Mouse (Mus musculus) CD4-positive, CD25-positive, alpha-beta regulatory T cell, adult 4 months (primary cell): ENCODE results near the gene Gstm3. TPM values are rescaled to one million over a fixed set of nuclear protein-coding genes. Genes with fewer than 3 reads are reported as not detected.
"Not testable (repeated sequence)": the region's sequence is repeated elsewhere in the genome, so short reads cannot be mapped to it uniquely, and the experiment has no call there.

ENCODE experiments used
- ATAC-seq: one replicate; pipeline ENCODE4 v1.8.0; 2017
- polyA plus RNA-seq, 2 experiments: library from polyadenylated mRNA; unstranded; fragments of 100-300 nt; shearing (Covaris generic); gene quantifications; one replicate each; pipeline ENCODE4 v1.2.1; 2017

Gene Gstm3
- polyA plus RNA-seq, 2 experiments from 2014 or later, result not detected

DNA sequence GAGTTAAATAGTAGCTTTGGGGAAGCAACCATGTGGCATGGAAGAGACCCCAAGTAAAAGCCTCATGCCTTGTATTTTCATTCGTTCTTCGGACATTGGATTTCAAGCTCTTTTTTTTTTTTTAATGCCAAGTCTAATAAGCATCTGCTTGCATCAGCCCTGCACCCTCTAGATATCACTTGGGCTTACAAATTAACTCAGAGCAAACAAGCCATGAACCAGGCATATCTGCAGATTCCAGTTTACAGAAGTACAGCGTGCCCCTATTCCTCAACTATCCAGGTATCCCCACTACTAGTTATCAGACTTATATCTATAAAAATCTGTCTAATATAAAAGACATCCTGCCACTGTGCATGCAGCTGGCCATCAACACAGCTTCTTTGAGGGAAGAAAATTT is 3.0 kb upstream of the Gstm3 start:
- no peak for ATAC-seq

GRCm38 (mm10) chr3:107971101-107971500 is 2.0 kb upstream of the Gstm3 start:
- not testable (repeated sequence) for ATAC-seq

DNA sequence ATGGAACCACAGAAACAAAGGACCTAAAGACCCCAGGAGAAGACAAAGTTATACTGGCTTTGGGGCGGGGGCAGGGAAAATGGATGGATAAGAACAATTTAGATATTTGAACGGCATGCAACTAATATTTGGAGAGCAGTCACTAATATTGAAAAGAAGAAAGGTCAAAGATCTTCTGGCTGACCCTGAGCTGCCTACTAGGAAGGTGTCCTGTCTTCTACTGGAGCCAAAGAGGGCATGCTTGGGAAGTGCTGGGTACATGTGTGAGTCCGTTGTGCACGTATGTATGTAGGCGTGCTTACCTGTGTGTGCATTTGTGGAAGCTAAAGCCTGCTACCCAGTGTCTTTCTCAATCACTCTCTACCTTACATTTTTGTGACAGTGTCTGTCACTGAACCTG is 2.5 kb downstream of the Gstm3 start:
- no peak for ATAC-seq

DNA sequence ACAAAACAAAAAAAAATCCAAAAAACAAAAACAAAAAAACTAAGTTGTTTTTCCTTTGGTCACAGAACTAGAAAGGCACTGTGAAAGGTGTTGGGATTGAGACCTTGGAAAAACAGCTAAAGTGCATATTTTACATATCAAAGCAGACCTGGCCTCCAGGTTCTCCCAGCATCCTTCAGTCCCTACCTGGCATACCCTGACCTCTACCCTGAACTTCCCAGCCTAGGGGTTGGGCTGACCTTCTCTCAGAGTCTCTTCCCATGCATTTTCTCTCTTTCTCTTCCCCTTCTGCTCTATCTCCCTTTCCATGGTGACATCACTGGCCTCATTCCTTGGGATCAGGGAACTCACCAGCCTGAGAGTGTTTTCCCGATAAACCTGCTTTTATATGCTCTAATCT is 3.5 kb downstream of the Gstm3 start:
- ATAC-seq, result no peak

DNA sequence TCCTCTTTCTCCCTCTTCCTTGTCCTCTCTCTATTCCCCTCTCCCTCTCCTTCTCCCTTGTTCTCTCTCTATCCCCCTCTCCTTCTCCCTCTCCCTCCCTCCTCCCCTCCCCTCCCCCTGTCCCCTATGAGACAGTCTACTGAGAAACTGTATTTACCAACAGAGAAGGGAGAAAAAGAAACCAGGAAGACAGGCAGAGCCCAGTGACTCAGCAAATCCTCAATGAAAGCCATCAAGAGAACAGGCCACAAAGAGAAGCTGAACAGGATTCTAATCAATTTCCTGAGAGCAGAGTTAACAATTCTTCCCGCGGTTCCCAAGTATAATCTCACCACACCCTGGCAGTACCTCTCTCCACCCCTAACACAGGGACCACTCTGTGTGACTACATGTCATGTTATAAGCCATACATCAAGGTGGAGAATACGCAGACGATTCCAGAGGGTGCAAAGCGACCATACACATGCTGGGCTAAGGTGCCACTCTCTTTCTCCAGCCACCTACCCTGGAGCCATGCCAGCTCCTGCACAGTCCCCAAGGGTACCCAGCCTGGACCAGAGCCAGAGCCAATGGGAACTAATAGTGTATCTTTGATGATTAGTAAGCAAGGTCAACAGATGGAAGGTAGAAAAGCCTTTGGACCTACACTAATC is 4.3 kb downstream of the Gstm3 start:
- no peak for ATAC-seq

DNA sequence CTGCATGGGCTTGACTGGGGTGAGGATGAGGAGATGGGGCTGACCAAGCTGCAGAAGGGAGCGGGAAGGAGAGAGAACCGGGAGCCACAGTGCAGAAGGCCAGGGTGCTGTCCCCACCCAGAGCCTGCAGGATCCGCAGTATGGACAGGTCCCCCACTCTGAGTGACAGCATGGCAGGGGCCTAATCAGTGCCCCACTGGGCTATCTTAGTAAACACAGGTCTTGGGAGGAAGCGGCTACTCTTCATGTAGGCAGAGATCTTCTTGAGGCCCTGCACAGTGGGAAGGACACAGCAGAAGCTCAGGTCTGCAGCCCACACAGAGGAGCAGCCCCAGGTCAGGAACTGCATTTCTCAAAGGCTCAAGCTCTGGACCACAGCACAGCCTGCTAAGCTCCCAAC is 5.1 kb downstream of the Gstm3 start:
- ATAC-seq, result no peak

- ATAC-seq, result not testable (repeated sequence)
These were observed 13.8 kb downstream of the Gstm3 start for GRCm38 (mm10) chr3:107955260-107955659.

DNA sequence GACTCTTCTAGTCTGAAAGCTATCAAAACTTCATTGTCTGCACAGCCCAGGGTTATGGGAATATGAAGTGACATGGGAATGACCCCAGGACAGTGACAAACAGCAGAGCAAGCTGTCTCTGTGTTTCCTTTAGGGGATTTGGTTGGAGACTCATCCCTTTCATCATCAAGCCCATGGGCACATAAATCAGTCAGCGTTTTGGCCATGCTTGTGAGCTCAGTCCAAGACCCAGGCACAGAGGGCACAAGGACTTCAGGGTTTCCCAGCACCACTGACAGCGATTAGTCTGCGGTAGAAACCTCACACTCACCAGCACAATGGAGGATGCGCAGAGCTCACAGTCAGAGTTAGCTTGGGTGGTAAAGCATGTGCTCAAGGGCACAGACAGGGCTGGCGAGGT is 15.2 kb downstream of the Gstm3 start:
- ATAC-seq, result no peak

DNA sequence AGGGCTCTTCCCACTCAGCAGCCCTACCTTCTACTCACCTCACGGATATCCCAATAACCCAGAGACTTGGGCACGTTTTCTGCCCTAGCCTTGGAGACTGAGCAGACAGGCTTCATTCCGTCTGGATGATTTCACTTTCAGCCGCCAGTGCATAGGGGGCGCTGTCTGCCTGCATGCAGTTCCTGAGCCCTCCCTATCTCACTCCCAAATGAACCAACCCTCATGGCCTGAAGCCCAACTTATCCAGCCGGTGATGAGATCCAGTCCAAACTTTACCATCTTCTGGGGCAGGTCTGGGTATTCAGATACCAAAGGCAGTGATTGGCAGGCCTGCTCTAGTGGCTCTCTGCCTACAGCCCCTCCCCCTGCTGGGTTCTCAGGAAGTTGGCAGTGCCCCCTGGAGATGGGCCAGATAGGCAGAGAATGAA is 15.7 kb downstream of the Gstm3 start:
- ATAC-seq, result no peak

- ATAC-seq, result no peak
These were observed 18.6 kb downstream of the Gstm3 start for GRCm38 (mm10) chr3:107950531-107950930.

DNA sequence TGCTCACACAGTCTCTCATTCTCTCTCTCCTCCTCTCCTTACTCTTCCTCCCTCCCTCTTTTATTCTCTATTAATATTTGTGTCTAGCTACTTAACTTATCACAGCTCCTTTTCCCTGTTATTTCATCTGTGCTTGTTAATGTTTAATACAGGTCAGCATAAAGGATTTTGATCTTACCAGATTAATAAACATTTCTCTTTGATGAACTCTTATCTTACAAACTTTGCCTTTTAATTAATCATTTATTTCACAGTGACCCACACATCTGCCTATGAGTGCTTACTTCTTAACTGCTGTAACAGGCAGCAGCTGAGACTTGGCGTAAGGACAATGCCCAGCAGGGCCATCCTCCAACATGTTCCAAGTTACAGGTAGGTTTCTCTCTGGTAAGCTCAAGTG is 19.6 kb downstream of the Gstm3 start:
- not testable (repeated sequence) for ATAC-seq

DNA sequence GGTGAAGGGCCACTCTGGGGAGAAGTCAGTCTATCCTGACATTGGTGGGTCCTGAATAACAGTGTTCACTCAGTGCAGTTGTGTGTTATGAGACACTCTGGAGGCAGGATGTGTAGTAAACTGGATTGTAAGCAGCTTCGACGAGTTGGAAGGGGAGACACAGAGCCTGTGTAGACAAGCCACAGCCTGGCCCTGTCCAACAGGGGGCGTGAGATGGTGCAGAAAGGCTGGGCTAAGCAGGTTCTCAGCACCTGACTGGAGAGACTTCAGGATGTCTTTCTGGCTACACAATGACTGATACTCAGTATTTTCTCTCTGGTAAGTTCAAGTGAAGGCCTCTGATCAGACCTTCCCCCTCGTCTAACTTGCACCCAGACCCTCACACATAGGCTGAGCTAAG is 23.4 kb downstream of the Gstm3 start:
- no peak for ATAC-seq

- ATAC-seq, result no peak
These were observed 25.7 kb downstream of the Gstm3 start, which contains the start of gene Gstm6 for GRCm38 (mm10) chr3:107943239-107943990. Gene Gstm6, minus strand, starts transcription at chr3:107943749.

GRCm38 (mm10) chr3:107941261-107941660 is 27.8 kb downstream of the Gstm3 start:
- ATAC-seq, result no peak

DNA sequence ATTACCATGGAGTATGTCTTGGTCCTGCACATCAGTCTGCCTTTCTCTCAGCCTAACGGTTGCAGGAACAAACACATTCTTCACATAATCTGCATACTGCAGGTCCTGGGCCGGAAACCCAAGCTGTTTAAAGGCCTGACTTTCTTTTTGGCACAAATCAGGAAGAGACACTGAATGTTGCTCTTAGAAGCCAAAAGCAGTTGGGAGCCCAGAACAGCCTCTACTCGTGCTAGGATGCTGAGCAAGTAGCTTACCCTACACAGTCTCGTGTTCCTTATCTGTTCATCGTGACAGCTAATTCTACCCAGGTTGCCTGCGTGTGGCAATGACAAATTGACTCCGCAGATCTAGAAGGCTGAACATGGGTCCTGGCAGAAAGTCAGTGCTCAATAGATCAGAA is 28.6 kb downstream of the Gstm3 start:
- no peak for ATAC-seq

DNA sequence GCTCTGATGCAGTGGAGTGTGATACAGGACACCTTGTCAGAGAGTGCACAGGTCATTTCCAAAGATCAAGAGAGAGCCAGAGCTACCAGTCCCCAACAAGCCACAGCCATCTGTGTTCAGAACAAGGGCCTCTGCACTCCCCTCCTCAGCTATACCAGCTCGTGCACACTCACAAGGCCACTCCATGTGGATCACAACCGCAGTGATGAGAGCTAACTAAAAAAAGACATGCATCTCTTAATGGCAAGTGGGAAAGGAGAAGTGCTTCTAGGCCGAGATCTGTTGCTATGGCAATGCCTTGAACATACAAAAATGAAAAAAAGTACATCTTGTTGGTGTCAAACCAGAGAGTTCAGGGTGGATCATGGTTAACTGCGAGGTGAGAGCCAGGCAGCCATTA is 29.3 kb downstream of the Gstm3 start:
- no peak for ATAC-seq

GRCm38 (mm10) chr3:107939403-107939802 is 29.7 kb downstream of the Gstm3 start:
- ATAC-seq, result no peak

DNA sequence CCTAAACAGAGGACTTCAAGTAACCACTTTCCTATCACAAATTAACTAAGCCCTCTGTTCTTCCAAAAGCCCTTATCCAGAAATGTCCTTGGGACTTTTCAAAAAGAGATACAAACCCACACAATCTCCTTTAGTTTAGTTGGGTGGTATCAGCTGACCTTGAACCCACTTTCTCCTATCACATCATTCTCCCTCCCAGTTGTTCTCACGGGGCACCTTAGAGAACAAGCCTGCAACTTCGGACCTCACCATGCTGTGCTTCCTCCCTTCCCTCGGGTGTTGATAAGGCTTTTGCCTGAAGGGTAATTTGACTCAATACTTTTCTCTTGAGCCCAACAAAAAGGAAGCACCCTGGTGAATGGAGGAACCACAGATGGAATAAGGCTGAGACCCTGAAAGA is 33.2 kb downstream of the Gstm3 start:
- no peak for ATAC-seq

DNA sequence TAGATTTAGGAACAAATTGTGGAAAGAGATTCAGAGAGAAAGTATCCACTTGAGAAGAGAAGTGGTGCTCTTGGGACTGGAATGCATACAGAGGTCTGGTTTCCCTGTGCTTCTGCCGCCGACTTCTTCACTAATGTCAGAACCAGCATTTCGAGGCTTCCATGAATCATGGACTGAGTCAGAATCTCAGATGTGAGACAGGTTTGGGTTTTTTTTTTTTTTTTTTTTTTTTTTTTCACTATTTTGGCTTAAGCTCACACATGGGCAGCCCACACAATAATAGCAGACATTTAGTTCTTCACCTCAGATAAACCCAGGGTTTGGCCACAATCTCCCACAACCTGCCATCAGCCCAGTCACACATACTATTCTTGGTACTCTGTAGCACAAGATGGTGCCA is 33.8 kb downstream of the Gstm3 start:
- ATAC-seq, result no peak

DNA sequence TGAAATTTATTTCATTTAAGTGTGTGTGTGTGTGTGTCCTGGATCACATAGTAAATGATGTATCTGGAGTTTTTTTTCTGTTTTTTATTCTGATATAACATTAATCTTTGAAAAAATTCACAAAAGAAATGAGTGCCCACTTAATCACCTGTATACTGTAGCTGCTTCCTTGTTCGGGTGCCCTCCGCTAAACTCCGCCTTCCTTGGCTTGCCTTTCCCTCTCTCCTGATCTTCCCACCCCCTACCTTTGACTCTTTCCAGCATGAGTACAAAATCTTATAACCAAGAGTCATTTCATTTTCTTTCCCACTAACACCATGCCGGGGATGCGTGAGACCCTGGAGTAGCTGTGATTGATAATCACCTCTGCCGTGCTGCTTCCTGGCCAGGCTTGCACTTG is 37.0 kb downstream of the Gstm3 start:
- ATAC-seq, result no peak

GRCm38 (mm10) chr3:107931670-107932069 is 37.4 kb downstream of the Gstm3 start, which contains the start of gene Gstm7:
Gene Gstm7, minus strand, starts transcription at chr3:107931817.
- ATAC-seq, result peak; percentile 97

DNA sequence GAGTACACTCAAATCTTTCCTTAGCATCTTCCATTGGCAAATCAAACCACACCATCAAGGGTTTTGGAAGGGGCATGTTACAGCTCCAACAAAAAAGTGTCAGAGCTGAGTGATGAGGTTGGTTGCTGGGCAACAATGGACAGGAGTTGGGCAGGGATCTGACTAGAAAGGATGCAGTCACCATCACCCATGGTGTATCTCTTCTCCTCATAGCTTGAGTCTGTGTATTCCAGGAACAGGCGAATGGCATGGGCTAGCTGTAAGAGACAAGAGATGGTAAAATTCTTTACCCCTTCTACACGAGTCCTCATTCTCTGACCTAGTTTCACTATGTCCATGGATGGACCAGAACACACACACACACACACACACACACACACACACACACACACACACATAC is 37.9 kb downstream of the Gstm3 start:
- no peak for ATAC-seq

DNA sequence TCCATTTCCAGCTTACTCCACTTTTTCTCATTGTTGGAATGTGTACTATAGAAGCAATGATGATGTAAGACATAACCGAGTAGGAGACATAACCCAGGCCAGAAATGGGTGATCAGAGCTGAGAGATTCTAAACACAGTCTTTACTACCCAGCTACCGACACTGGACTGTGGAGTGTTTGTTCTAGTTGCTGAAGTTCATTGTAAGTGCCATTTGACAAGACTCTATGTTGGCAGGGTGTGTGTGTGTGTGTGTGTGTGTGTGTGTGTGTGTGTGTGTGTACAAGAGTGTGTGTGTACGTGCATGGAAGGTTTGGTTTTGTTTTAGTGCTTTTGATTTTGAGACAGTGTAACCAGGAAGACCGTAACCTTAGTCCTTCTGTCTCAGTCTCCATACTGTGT is 39.4 kb downstream of the Gstm3 start:
- ATAC-seq, result no peak

DNA sequence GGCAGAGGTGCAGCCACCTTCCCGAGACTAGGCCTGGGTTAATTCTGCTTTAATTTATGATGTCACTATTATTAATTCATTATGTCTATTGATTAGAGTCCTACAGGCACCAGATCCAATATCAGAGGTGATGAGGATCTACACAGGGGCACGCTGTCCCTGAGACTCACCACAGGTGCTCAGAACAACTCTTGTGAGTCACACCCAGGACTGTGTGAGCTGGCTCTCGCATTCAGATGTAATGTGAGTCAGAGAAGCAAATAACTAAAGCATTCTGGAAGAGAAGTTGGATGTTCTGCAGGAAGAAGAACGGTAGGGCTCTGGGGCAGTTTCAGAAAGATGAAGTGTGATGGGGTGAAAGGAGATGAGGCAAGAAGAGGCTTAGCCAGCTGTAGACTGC is 39.8 kb downstream of the Gstm3 start:
- no peak for ATAC-seq
